Mouse (Mus musculus) kidney, postnatal 0 days (tissue): ENCODE measurements around the gene Megf11. TPM values are rescaled to one million over a fixed set of nuclear protein-coding genes. Genes with fewer than 3 reads are reported as not detected.
A peak's percentile ranks its signal among the peaks of the same experiment; 100 is the strongest.

ENCODE experiments used
- ATAC-seq: fragments of 200-750 bp; cut with Nextera tagmentation; replicated peaks from 2 replicates; pipeline ENCODE4 v1.8.0; 2017; ENCODE audit warnings: low read depth, moderate number of reproducible peaks, moderate TSS enrichment, moderate library complexity; ENCODE audit not compliant: low FRiP score
- DNase-seq: peaks from one replicate; pipeline ENCODE4 v3.0.0-alpha.2; 2016; ENCODE audit warnings: low spot score
- H3K27ac ChIP-seq: fragments of 300-500 bp; sonication (generic); 2 replicates; pipeline ENCODE4 v1.5.1; 2014; ENCODE audit warnings: mild to moderate bottlenecking
- H3K27me3 ChIP-seq: fragments of 300-500 bp; sonication (generic); 2 replicates; pipeline ENCODE4 v1.6.1; 2014; ENCODE audit warnings: low read length, mixed read lengths; ENCODE audit not compliant: insufficient read depth
- H3K36me3 ChIP-seq: fragments of 300-500 bp; sonication (generic); 2 replicates; pipeline ENCODE4 v1.6.1; 2014; ENCODE audit warnings: low read length, mixed read lengths; ENCODE audit not compliant: insufficient read depth
- H3K4me1 ChIP-seq: fragments of 300-500 bp; sonication (generic); replicated peaks from 2 replicates; pipeline ENCODE4 v1.6.1; 2014; ENCODE audit warnings: antibody characterized with exemption, low read length, mixed read lengths; ENCODE audit not compliant: insufficient read depth
- H3K4me2 ChIP-seq: fragments of 300-500 bp; sonication (generic); 2 replicates; pipeline ENCODE4 v1.6.1; 2014; ENCODE audit warnings: mild to moderate bottlenecking, low read length, moderate library complexity, mixed read lengths
- H3K4me3 ChIP-seq: fragments of 300-500 bp; sonication (generic); replicated peaks from 2 replicates; pipeline ENCODE4 v1.5.1; 2014; ENCODE audit warnings: low read depth, low read length
- H3K9ac ChIP-seq: fragments of 300-500 bp; sonication (generic); 2 replicates; pipeline ENCODE4 v1.6.1; 2014; ENCODE audit warnings: low read depth, low read length
- H3K9me3 ChIP-seq: fragments of 300-500 bp; sonication (generic); replicated peaks from 2 replicates; pipeline ENCODE4 v1.6.1; 2016; ENCODE audit warnings: low read length, inconsistent platforms, mixed read lengths
- CTCF ChIP-seq: IDR thresholded peaks from 2 replicates; pipeline ENCODE4 v1.5.1; 2016; ENCODE audit warnings: antibody characterized with exemption, low read depth, mild to moderate bottlenecking, moderate library complexity
- WGBS: fragments of 180-500 bp; shearing (Covaris S2); extraction: QIAGEN DNeasy Blood & Tissue Kit; methylation state at CpG from one replicate; pipeline ENCODE4 v1.1.7; 2014; 5-methylcytosine and 5-hydroxymethylcytosine counted together
- polyA plus RNA-seq: library from polyadenylated mRNA; unstranded; fragments of >200 nt; fragmentation: Nextera tagmentation; extraction: Ambion mirVana; gene quantifications from 2 replicates; pipeline ENCODE4 v1.2.1, GENCODE M21; 2015

Gene Megf11
- polyA plus RNA-seq, 1 experiment from 2014 or later = 2.6 TPM

DNA sequence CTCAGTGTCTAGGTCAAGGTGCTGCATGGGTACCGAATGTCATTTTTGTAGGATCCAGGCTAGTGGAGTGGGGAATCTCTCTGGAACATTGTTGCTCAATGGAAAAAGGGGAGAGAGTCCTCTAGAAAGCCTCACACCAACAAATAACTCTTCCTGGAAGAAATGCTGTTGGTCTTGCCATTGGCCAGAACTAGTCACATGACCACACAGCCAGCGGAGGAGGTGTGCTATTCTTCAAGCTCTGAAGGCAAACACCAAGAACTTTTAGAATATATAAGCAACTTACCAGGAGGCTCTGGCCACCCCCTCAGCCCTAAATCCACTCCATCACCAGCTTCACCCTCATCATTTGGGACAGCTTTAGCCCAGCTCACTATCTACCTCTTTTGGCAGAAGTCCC, 41.8 kb upstream of the Megf11 start:
- Histone ChIP-seq H3K9ac (no peak overlapping the region), H3K36me3 (no peaks in the 10 kb centered on the region), H3K4me2 (no peak overlapping the region), H3K27ac (no peak overlapping the region), H3K4me3 (no peak overlapping the region), H3K4me1 (peaks cover 9% of the 10 kb centered on the region), H3K9me3 (no peaks in the 10 kb centered on the region), H3K27me3 (no peaks in the 10 kb centered on the region)
- no peak for TF ChIP-seq CTCF
- 93% methylated on average over 2 of the region's 2 CpGs for WGBS
- no peak for DNase-seq
- no peak for ATAC-seq

DNA sequence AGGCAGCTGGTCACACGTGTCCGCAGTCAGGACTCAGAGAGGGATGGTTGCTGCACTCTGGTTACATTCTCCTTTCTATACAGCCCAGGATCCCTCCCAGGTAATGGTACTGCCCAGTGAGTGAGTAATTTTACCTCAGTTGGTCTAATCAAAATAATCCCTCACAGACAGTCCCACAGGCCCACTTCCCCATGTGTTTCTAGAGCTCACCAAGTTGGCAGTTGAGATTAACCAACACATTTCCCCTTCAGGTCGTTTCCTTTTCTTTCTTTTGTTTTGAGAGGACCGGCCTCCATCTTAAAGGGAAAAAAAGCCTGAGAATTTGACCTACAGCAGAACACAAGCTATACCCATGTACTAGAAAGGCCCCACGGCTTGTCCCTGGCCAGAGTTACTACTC, 39.5 kb upstream of the Megf11 start:
- Histone ChIP-seq H3K27ac (no peak overlapping the region), H3K9me3 (no peaks in the 10 kb centered on the region), H3K4me2 (no peak overlapping the region), H3K27me3 (no peaks in the 10 kb centered on the region), H3K4me3 (no peak overlapping the region), H3K36me3 (no peaks in the 10 kb centered on the region), H3K9ac (no peak overlapping the region), H3K4me1 (no peaks in the 10 kb centered on the region)
- no peak for TF ChIP-seq CTCF
- no peak for DNase-seq
- no peak for ATAC-seq
- 55% methylated on average over 5 of the region's 5 CpGs for WGBS

DNA sequence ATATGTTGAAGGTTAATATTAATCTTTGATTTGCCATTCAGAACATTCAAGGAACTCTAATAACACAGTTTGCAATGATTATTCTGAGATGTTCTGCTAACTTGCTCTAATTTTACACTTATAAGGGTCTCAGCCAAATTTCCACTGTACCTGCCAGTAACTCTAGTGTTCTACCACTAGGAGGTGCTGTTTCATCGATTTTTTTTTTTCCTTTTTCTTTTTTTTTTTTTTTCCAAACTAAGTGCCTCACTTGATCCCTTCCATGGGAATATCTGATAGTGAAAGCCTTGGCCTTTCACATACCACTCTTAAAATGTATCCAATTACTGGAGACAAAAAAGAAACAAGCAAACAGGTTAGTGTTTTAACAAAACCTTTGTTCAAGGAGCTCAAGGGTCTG, 38.0 kb upstream of the Megf11 start:
- DNase-seq (peak; percentile 70), ATAC-seq (no peak)
- Histone ChIP-seq H3K4me1 (no peaks in the 10 kb centered on the region), H3K4me3 (no peak overlapping the region), H3K27me3 (no peaks in the 10 kb centered on the region), H3K4me2 (no peak overlapping the region), H3K27ac (no peak overlapping the region), H3K9ac (no peak overlapping the region), H3K9me3 (no peaks in the 10 kb centered on the region), H3K36me3 (no peaks in the 10 kb centered on the region)
- WGBS = 0% methylated on average over 1 of the region's 1 CpGs
- TF ChIP-seq CTCF = peak; percentile 76

DNA sequence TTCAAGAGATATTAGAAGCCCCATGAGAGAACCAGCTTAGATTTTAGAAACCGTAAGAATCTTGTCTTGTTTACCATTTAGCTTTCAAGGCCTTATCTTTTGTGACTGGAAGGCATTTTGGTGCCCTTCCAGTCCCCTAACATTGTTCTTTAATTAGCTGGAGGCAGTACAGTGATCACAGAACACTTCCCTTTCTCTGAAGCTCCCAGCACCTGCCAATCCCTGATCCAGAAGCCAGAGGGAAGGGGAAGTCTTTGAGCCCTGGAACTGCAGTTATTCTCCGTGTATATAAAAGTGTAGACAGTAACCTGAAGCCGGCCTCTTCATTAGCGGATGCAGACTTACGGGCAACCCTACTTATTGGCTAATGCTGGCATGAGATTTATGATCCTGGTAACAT, 35.9 kb upstream of the Megf11 start:
- Histone ChIP-seq H3K9ac (no peak overlapping the region), H3K4me1 (no peaks in the 10 kb centered on the region), H3K36me3 (no peaks in the 10 kb centered on the region), H3K4me3 (no peak overlapping the region), H3K4me2 (no peak overlapping the region), H3K27me3 (no peaks in the 10 kb centered on the region), H3K27ac (no peak overlapping the region), H3K9me3 (no peaks in the 10 kb centered on the region)
- ATAC-seq (no peak), DNase-seq (peak; percentile 12)
- TF ChIP-seq CTCF = no peak
- WGBS = 30% methylated on average over 5 of the region's 5 CpGs

DNA sequence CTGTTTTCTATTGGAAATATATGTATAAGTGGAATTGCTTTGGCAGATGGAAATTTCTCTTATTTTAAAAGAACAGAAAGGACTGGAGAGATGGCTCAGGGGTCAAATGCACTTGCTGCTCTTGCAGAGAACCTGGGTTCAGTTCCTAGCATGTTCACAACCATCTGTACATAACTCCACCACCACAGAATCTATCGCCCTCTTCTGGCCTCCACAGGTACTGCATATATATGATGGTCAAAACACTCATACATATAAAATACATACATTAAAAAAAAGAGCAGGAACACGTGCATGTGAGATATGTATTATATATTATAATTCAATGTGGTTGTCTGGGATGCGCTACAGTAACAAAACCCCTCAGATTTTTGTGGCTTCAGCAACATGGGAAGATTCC, 34.2 kb upstream of the Megf11 start:
- Histone ChIP-seq H3K4me2 (no peak overlapping the region), H3K4me3 (no peak overlapping the region), H3K9me3 (no peaks in the 10 kb centered on the region), H3K27me3 (no peaks in the 10 kb centered on the region), H3K4me1 (no peaks in the 10 kb centered on the region), H3K27ac (no peak overlapping the region), H3K9ac (no peak overlapping the region), H3K36me3 (no peaks in the 10 kb centered on the region)
- DNase-seq = peak; percentile 25
- peak; percentile 73 for TF ChIP-seq CTCF
- ATAC-seq = no peak
- 40% methylated on average over 3 of the region's 3 CpGs for WGBS

DNA sequence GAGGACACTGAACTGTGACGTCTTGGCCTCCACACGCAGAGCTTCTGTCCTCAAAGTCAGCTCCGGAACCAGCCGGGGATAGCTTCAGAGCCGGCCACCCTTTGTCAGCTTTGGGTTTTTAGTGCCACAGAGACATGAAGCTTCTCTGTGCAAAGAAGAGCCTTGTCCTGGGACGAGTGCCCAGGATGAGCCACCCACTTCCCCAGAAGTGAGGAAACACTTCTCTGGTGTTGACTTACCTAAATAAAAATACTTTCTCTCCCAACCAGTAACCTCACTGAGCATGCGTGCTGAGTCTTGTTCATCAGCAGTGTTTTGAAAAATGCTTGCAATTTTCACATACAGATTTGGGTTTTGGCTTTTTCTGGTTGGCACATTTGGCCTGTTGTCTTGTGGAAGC, 29.8 kb upstream of the Megf11 start:
- no peak overlapping the region for H3K4me3 ChIP-seq
- H3K9ac ChIP-seq = no peak overlapping the region
- H3K27me3 ChIP-seq = no peaks in the 10 kb centered on the region
- ATAC-seq (no peak), DNase-seq (no peak)
- H3K27ac ChIP-seq = no peak overlapping the region
- H3K4me2 ChIP-seq = no peak overlapping the region
- H3K9me3 ChIP-seq = no peaks in the 10 kb centered on the region
- 90% methylated on average over 7 of the region's 7 CpGs for WGBS
- no peaks in the 10 kb centered on the region for H3K36me3 ChIP-seq
- TF ChIP-seq CTCF = no peak
- H3K4me1 ChIP-seq = no peaks in the 10 kb centered on the region

DNA sequence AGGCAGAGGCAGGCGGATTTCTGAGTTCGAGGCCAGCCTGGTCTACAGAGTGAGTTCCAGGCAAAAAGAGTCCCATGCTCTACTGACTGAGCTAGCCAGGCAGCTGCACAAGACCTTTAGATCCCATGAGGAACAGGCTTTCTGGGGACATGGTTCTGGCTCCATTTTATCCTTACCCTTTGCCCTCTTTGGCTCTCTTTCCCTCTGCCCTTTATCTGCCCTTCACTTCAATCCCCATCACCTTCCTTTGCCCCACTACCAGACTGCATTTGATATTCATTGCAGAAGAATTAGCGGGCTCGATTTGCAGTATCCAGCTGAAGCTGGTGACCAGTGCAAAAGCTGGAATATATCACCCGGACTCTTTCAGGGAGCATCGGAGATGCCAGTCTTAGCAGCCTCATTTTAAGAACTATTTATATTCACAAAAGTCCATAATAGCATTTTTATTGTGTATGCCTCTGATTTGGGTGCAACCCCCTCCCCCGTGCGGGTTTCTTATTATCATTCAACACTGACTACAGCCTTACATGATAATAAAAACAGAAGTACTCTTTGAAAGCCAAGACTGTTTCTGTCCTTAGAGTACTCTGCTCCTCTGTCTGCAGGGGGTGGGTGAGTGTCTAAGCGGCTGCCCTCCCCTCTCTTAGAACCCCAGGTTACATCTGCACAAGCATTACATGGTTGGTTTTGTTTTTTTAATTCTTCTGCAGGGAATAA, 24.0 kb upstream of the Megf11 start:
- no peak overlapping the region for H3K4me3 ChIP-seq
- no peak overlapping the region for H3K9ac ChIP-seq
- no peaks in the 10 kb centered on the region for H3K36me3 ChIP-seq
- H3K9me3 ChIP-seq = no peaks in the 10 kb centered on the region
- TF ChIP-seq CTCF = no peak
- no peak for DNase-seq
- H3K4me2 ChIP-seq = no peak overlapping the region
- no peaks in the 10 kb centered on the region for H3K4me1 ChIP-seq
- H3K27ac ChIP-seq = no peak overlapping the region
- ATAC-seq = no peak
- WGBS = 84% methylated on average over 9 of the region's 9 CpGs
- no peaks in the 10 kb centered on the region for H3K27me3 ChIP-seq
